Mouse (Mus musculus): Measurements from ENCODE around the gene Saa3. TPM values are rescaled to one million over a fixed set of nuclear protein-coding genes. Genes with fewer than 3 reads are reported as not detected.

Saa3 gene
- total and polyA plus RNA-seq, 3 experiments: not detected

DNA sequence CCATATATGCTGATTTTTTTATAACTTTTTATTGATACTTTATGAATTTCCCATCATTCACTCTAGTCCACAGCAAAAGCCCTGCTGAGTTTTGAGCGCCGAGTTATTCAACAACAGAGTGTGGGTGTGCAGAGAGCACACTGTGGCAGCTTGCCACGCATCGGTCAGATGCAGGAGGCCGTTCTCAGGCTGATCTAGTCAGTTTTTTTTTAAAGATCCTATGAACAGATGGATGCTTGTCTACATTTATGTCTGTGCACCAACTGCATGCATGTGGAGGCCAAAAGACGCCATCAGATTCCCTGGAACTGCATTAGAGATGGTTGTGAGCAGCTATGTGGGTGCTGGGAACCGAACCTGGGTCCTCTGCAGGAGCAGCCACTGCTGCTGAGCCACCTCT is 40.4 kb downstream of the Saa3 start:
- DNase-seq (ENCODE audit: extremely low read depth): no peak
- dilution Hi-C loops (cut with MboI; ENCODE audit: extremely low pct_ligation_motif_present, extremely low pct_unique_long_range_greater_than_20kb, low sequenced_read_pairs): no loop called here
- no peaks in the 10 kb centered on the region for H3K79me2 ChIP-seq (replicated peaks; ENCODE audit: control insufficient read depth, extremely low read depth, insufficient read depth, poor library complexity, severe bottlenecking)
- no peaks in the 10 kb centered on the region for H3K9me3 ChIP-seq (replicated peaks; ENCODE audit: low read length)
- H3K4me2 ChIP-seq (ENCODE audit: insufficient read depth, low read depth, poor library complexity, severe bottlenecking): no peak overlapping the region
- no peak overlapping the region for H3K9ac ChIP-seq (ENCODE audit: insufficient read depth, low read depth)
- no peak overlapping the region for H3K4me3 ChIP-seq (replicated peaks in 1 of 3; ENCODE audit: low read depth in 2 of 3, low read length in 2 of 3, poor library complexity in 1 of 3)
- TF ChIP-seq TBP (conservative IDR thresholded peaks at IDR 0.05; ENCODE audit: low read depth, low read length): no peak
- TF ChIP-seq HCFC1 (IDR thresholded peaks at IDR 0.05; ENCODE audit: low read depth, low read length): no peak
- no peak overlapping the region for H3K27ac ChIP-seq (ENCODE audit: insufficient read depth, low read depth)
- H3K4me1 ChIP-seq (ENCODE audit: control insufficient read depth in 1 of 2, insufficient read depth in 2 of 2): peaks cover 6 to 44% of the 10 kb centered on the region in 2 experiments
- H3K27me3 ChIP-seq (replicated peaks): no peaks in the 10 kb centered on the region
- no peaks in the 10 kb centered on the region for H3K36me3 ChIP-seq (replicated peaks in 1 of 2; ENCODE audit: control insufficient read depth in 1 of 2, insufficient read depth in 1 of 2, low read length in 1 of 2)
- in situ Hi-C loops (cut with MboI; ENCODE audit: low pct_ligation_motif_present, low pct_unique_long_range_greater_than_20kb, low sequenced_read_pairs): no loop called here

DNA sequence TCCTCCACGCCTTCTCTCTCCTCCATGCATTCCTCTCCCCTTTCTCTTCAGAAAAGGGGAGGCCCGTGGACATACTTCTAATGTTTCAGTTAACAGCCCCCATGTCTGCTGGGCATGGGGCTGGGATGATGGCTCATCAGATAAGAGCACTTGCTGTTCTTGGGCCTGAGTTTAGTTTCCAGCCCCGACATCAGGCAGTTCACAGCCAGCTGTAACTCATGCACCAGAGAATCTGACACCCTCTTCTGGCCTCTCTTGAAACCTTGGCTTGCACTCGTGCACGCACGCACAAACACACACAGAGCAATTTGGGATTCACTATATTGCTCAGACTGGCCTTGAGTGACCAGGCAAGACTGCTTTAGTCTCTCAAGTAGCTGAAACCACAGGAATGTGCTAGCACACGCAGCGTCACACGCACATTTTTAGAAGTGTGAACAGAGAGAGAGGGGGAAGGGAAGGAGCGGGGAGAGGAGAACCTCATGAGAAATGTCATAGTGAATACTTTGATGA is 43.3 kb downstream of the Saa3 start, which contains the start of gene Tph1:
Gene Tph1 (minus strand): TSS at position 378 of the 513 bp plus-strand sequence.
- H3K27me3 ChIP-seq (replicated peaks): no peaks in the 10 kb centered on the region
- H3K4me3 ChIP-seq (replicated peaks in 1 of 3; ENCODE audit: low read depth in 2 of 3, low read length in 2 of 3, poor library complexity in 1 of 3): no peak within 1 kb of the TSS
- dilution Hi-C loops (cut with MboI; ENCODE audit: extremely low pct_ligation_motif_present, extremely low pct_unique_long_range_greater_than_20kb, low sequenced_read_pairs): no loop called here

DNA sequence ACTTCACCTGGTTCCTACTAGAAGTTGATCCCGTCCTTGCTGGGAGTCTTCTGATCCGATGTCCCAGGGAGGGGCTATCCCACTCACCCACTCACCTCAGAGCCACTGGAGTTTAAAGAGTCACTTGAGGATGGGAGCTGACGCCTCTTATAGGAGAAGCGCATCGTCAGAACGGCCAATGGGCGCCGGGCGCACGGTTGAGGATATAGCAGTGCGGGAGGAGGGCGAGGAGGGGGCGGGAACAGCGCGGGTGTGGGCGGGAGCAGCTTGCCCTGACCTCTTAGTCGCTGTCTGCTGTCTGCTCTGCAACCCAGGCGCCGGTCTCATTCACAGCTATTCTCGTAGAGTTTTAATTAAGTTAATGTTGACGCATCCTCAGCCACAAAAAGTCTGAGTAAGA is 48.2 kb downstream of the Saa3 start:
- TF ChIP-seq TCF12 (IDR thresholded peaks at IDR 0.05; ENCODE audit: low read depth, low read length): no peak
- no peak for TF ChIP-seq USF1 (IDR thresholded peaks at IDR 0.05; ENCODE audit: low read depth, low read length)
- no peak for TF ChIP-seq MXI1 (IDR thresholded peaks at IDR 0.05; ENCODE audit: low read depth, low read length)
- DNase-seq (ENCODE audit: extremely low read depth): no peak

More for the DNA sequence above, 43.3 kb downstream of the Saa3 start, which contains the start of gene Tph1:
- no peak for TF ChIP-seq ETS1 (conservative IDR thresholded peaks at IDR 0.05; ENCODE audit: low read depth, low read length)
- 0 out of 4 replicates have a peak, but pooled peaks of 1 of the 2 experiments have one; percentile 3 for TF ChIP-seq CTCF (conservative IDR thresholded peaks at IDR 0.05 in 1 of 2, IDR thresholded peaks at IDR 0.05 in 1 of 2; ENCODE audit: low read depth in 2 of 2, low read length in 2 of 2)
- in situ Hi-C loops (cut with MboI; ENCODE audit: low pct_ligation_motif_present, low pct_unique_long_range_greater_than_20kb, low sequenced_read_pairs): no loop called here
- Histone ChIP-seq H3K9me3 (replicated peaks; ENCODE audit: low read length) (no peaks in the 10 kb centered on the region), H3K79me2 (replicated peaks; ENCODE audit: control insufficient read depth, extremely low read depth, insufficient read depth, poor library complexity, severe bottlenecking) (no peaks in the 10 kb centered on the region), H3K4me1 (ENCODE audit: control insufficient read depth in 1 of 2, insufficient read depth in 2 of 2) (peaks cover 4 to 35% of the 10 kb centered on the region in 2 experiments; a peak in 3 of 4 replicates), H3K4me2 (ENCODE audit: insufficient read depth, low read depth, poor library complexity, severe bottlenecking) (no peak within 1 kb of the TSS), H3K27ac (ENCODE audit: insufficient read depth, low read depth) (no peak within 1 kb of the TSS), H3K36me3 (replicated peaks in 1 of 2; ENCODE audit: control insufficient read depth in 1 of 2, insufficient read depth in 1 of 2, low read length in 1 of 2) (no peaks in the 10 kb centered on the region), H3K9ac (ENCODE audit: insufficient read depth, low read depth) (no peak within 1 kb of the TSS)
- no peak for DNase-seq (ENCODE audit: extremely low read depth)

More for the DNA sequence above, 48.2 kb downstream of the Saa3 start:
- Histone ChIP-seq H3K79me2 (replicated peaks; ENCODE audit: control insufficient read depth, extremely low read depth, insufficient read depth, poor library complexity, severe bottlenecking) (no peaks in the 10 kb centered on the region), H3K36me3 (replicated peaks in 1 of 2; ENCODE audit: control insufficient read depth in 1 of 2, insufficient read depth in 1 of 2, low read length in 1 of 2) (no peaks in the 10 kb centered on the region), H3K9ac (ENCODE audit: insufficient read depth, low read depth) (no peak overlapping the region), H3K4me2 (ENCODE audit: insufficient read depth, low read depth, poor library complexity, severe bottlenecking) (0 out of 2 replicates have a peak overlapping the region, but pooled peaks have one; percentile 10), H3K9me3 (replicated peaks; ENCODE audit: low read length) (no peaks in the 10 kb centered on the region), H3K27me3 (replicated peaks) (peaks cover 14% of the 10 kb centered on the region), H3K4me3 (replicated peaks in 1 of 3; ENCODE audit: low read depth in 2 of 3, low read length in 2 of 3, poor library complexity in 1 of 3) (no peak overlapping the region), H3K4me1 (ENCODE audit: control insufficient read depth in 1 of 2, insufficient read depth in 2 of 2) (peaks cover 5 to 19% of the 10 kb centered on the region in 2 experiments; a peak in 3 of 4 replicates), H3K27ac (ENCODE audit: insufficient read depth, low read depth) (no peak overlapping the region)
- dilution Hi-C loops (cut with MboI; ENCODE audit: extremely low pct_ligation_motif_present, extremely low pct_unique_long_range_greater_than_20kb, low sequenced_read_pairs) (no loop called here), in situ Hi-C loops (cut with MboI; ENCODE audit: low pct_ligation_motif_present, low pct_unique_long_range_greater_than_20kb, low sequenced_read_pairs) (no loop called here)
